Mouse (Mus musculus) C2C12 (cell line): ENCODE measurements at regions not wholly inside any gene's neighbourhood (a gene's known extent, or its start where the extent isn't known, plus 50 kb on each side); places are given as distances from the start of the nearest gene placed in this dataset.

ENCODE experiments used
- H3K27me3 ChIP-seq: one replicate; pipeline ENCODE4 v1.6.1; 2011; ENCODE audit not compliant: control insufficient read depth, insufficient read depth, insufficient read length
- H3K36me3 ChIP-seq: one replicate; pipeline ENCODE4 v1.6.1; 2011; ENCODE audit not compliant: control insufficient read depth, insufficient read depth
- H3K4me3 ChIP-seq: one replicate; pipeline ENCODE4 v1.5.1; 2011; ENCODE audit warnings: mild to moderate bottlenecking, control low read depth; ENCODE audit not compliant: poor library complexity, insufficient read depth, severe bottlenecking
- H3K79me2 ChIP-seq: one replicate; pipeline ENCODE4 v1.6.1; 2011; ENCODE audit not compliant: control insufficient read depth, insufficient read depth
- H3K79me3 ChIP-seq: one replicate; pipeline ENCODE4 v1.6.1; 2011; ENCODE audit warnings: low read depth, control low read depth
- H3ac ChIP-seq: one replicate; pipeline ENCODE3; 2011; ENCODE audit warnings: low read depth; ENCODE audit not compliant: control insufficient read depth, insufficient read length
- CEBPB ChIP-seq: IDR thresholded peaks from one replicate; pipeline ENCODE4 v1.6.1; 2011; ENCODE audit warnings: low read depth, mild to moderate bottlenecking, control low read depth, moderate library complexity
- CTCF ChIP-seq: IDR thresholded peaks from one replicate; pipeline ENCODE4 v1.5.1; 2011; ENCODE audit not compliant: control insufficient read depth, insufficient read depth, insufficient read length
- FOSL1 ChIP-seq: IDR thresholded peaks from one replicate; pipeline ENCODE4 v1.8.0; 2011; ENCODE audit warnings: mild to moderate bottlenecking, low read length; ENCODE audit not compliant: poor library complexity, insufficient read depth, severe bottlenecking
- MAX ChIP-seq: IDR thresholded peaks from one replicate; pipeline ENCODE4 v1.6.1; 2011; ENCODE audit warnings: mild to moderate bottlenecking, control low read depth
- MYOD1 ChIP-seq: IDR thresholded peaks from one replicate; pipeline ENCODE4 v1.6.1; 2011; ENCODE audit warnings: low read depth; ENCODE audit not compliant: control insufficient read depth, insufficient read length
- MYOG ChIP-seq: IDR thresholded peaks from one replicate; pipeline ENCODE4 v1.6.1; 2011; ENCODE audit not compliant: control insufficient read depth, insufficient read length; ENCODE audit errors: extremely low read depth
- USF1 ChIP-seq: IDR thresholded peaks from one replicate; pipeline ENCODE4 v1.6.1; 2011; ENCODE audit warnings: low read depth, mild to moderate bottlenecking, control low read depth, moderate library complexity

GRCm38 (mm10) chr14:53832553-53832952 lies 421.4 kb downstream of the Dad1 start:
- Histone ChIP-seq H3K27me3 (no peaks in the 10 kb centered on the region), H3K79me2 (no peaks in the 10 kb centered on the region), H3K4me3 (no peak overlapping the region), H3K36me3 (no peaks in the 10 kb centered on the region), H3ac (no peak overlapping the region), H3K79me3 (no peaks in the 10 kb centered on the region)
- TF ChIP-seq CTCF: no peak
- TF ChIP-seq MYOD1: no peak
- TF ChIP-seq USF1: no peak
- no peak for TF ChIP-seq CEBPB
- TF ChIP-seq MAX: no peak
- TF ChIP-seq FOSL1: no peak
- no peak for TF ChIP-seq MYOG

GRCm38 (mm10) chr14:53831651-53832050 lies 422.3 kb downstream of the Dad1 start:
- no peak overlapping the region for H3ac ChIP-seq
- no peaks in the 10 kb centered on the region for H3K27me3 ChIP-seq
- no peak for TF ChIP-seq CTCF
- TF ChIP-seq MYOD1: no peak
- no peak for TF ChIP-seq MAX
- no peak for TF ChIP-seq FOSL1
- TF ChIP-seq CEBPB: no peak
- TF ChIP-seq USF1: no peak
- no peak for TF ChIP-seq MYOG
- no peaks in the 10 kb centered on the region for H3K36me3 ChIP-seq
- no peaks in the 10 kb centered on the region for H3K79me3 ChIP-seq
- no peak overlapping the region for H3K4me3 ChIP-seq
- H3K79me2 ChIP-seq: no peaks in the 10 kb centered on the region

GRCm38 (mm10) chr14:53830717-53831116 lies 423.2 kb downstream of the Dad1 start:
- H3K79me3 ChIP-seq: no peaks in the 10 kb centered on the region

GRCm38 (mm10) chr14:53826782-53827181 lies 427.1 kb downstream of the Dad1 start:
- Histone ChIP-seq H3K4me3 (no peak overlapping the region), H3K36me3 (no peaks in the 10 kb centered on the region)

More at GRCm38 (mm10) chr14:53830717-53831116, 423.2 kb downstream of the Dad1 start:
- TF ChIP-seq MAX: no peak
- TF ChIP-seq USF1: no peak
- no peak for TF ChIP-seq CTCF
- TF ChIP-seq MYOG: no peak
- Histone ChIP-seq H3ac (no peak overlapping the region), H3K79me2 (no peaks in the 10 kb centered on the region), H3K4me3 (no peak overlapping the region), H3K36me3 (no peaks in the 10 kb centered on the region), H3K27me3 (no peaks in the 10 kb centered on the region)

GRCm38 (mm10) chr14:53806231-53806630 lies 447.7 kb downstream of the Dad1 start:
- no peak overlapping the region for H3ac ChIP-seq
- H3K79me2 ChIP-seq: no peaks in the 10 kb centered on the region
- no peak overlapping the region for H3K4me3 ChIP-seq
- TF ChIP-seq FOSL1: no peak
- TF ChIP-seq MAX: no peak
- TF ChIP-seq CTCF: no peak
- no peak for TF ChIP-seq MYOD1
- no peak for TF ChIP-seq MYOG
- TF ChIP-seq CEBPB: no peak
- TF ChIP-seq USF1: no peak
- no peaks in the 10 kb centered on the region for H3K36me3 ChIP-seq
- H3K27me3 ChIP-seq: peaks cover 3% of the 10 kb centered on the region
- no peaks in the 10 kb centered on the region for H3K79me3 ChIP-seq

More at GRCm38 (mm10) chr14:53826782-53827181, 427.1 kb downstream of the Dad1 start:
- no peaks in the 10 kb centered on the region for H3K27me3 ChIP-seq
- no peaks in the 10 kb centered on the region for H3K79me2 ChIP-seq
- H3ac ChIP-seq: no peak overlapping the region
- H3K79me3 ChIP-seq: no peaks in the 10 kb centered on the region
- no peak for TF ChIP-seq FOSL1
- no peak for TF ChIP-seq MYOD1
- no peak for TF ChIP-seq CEBPB
- no peak for TF ChIP-seq MYOG

- H3K4me3 ChIP-seq: no peak overlapping the region
- H3K79me2 ChIP-seq: no peaks in the 10 kb centered on the region
- no peaks in the 10 kb centered on the region for H3K79me3 ChIP-seq
- TF ChIP-seq CEBPB (no peak), USF1 (no peak), FOSL1 (no peak), MAX (no peak), CTCF (no peak), MYOD1 (no peak), MYOG (no peak)
- H3ac ChIP-seq: no peak overlapping the region
- H3K27me3 ChIP-seq: peaks cover 3% of the 10 kb centered on the region
- H3K36me3 ChIP-seq: no peaks in the 10 kb centered on the region
Measured at GRCm38 (mm10) chr14:53803698-53804620, 449.9 kb downstream of the Dad1 start.
